Mouse (Mus musculus) midbrain, embryonic 12.5 days (tissue): ENCODE results near the gene Mr1. TPM values are rescaled to one million over a fixed set of nuclear protein-coding genes. Genes with fewer than 3 reads are reported as not detected.
A peak's percentile ranks its signal among the peaks of the same experiment; 100 is the strongest.

Experiments used
- ATAC-seq: fragments of 200-750 bp; cut with Nextera tagmentation; 2 replicates; pipeline ENCODE4 v1.8.0; 2017; ENCODE audit warnings: low read depth, moderate TSS enrichment, moderate library complexity; ENCODE audit not compliant: low FRiP score
- H3K27ac ChIP-seq: fragments of 300-500 bp; sonication (generic); replicated peaks from 2 replicates; pipeline ENCODE4 v1.5.1; 2016; ENCODE audit warnings: mild to moderate bottlenecking
- H3K27me3 ChIP-seq: fragments of 300-500 bp; sonication (generic); 2 replicates; pipeline ENCODE4 v1.6.1; 2016; ENCODE audit warnings: mild to moderate bottlenecking
- H3K36me3 ChIP-seq: fragments of 300-500 bp; sonication (generic); 2 replicates; pipeline ENCODE4 v1.6.1; 2016
- H3K4me1 ChIP-seq: fragments of 300-500 bp; sonication (generic); 2 replicates; pipeline ENCODE4 v1.6.1; 2016
- H3K4me2 ChIP-seq: fragments of 300-500 bp; sonication (generic); replicated peaks from 2 replicates; pipeline ENCODE4 v1.6.1; 2016; ENCODE audit warnings: mild to moderate bottlenecking, moderate library complexity
- H3K4me3 ChIP-seq: fragments of 300-500 bp; sonication (generic); 2 replicates; pipeline ENCODE4 v1.5.1; 2016; ENCODE audit warnings: mild to moderate bottlenecking
- H3K9ac ChIP-seq: fragments of 300-500 bp; sonication (generic); replicated peaks from 2 replicates; pipeline ENCODE4 v1.6.1; 2016; ENCODE audit warnings: mild to moderate bottlenecking, moderate library complexity
- H3K9me3 ChIP-seq: fragments of 300-500 bp; sonication (generic); 2 replicates; pipeline ENCODE4 v1.6.1; 2016; ENCODE audit warnings: mild to moderate bottlenecking
- WGBS: fragments of 180-500 bp; shearing (Covaris S2); methylation state at CpG from one replicate; pipeline ENCODE4 v1.1.7; 2016; 5-methylcytosine and 5-hydroxymethylcytosine counted together
- polyA plus RNA-seq: library from polyadenylated mRNA; unstranded; fragments of >200 nt; fragmentation: Nextera tagmentation; extraction: Ambion mirVana; gene quantifications from 2 replicates; pipeline ENCODE4 v1.2.1, GENCODE M21; 2016

The Mr1 gene
- polyA plus RNA-seq, 1 experiment from 2014 or later = 0.46 TPM

DNA sequence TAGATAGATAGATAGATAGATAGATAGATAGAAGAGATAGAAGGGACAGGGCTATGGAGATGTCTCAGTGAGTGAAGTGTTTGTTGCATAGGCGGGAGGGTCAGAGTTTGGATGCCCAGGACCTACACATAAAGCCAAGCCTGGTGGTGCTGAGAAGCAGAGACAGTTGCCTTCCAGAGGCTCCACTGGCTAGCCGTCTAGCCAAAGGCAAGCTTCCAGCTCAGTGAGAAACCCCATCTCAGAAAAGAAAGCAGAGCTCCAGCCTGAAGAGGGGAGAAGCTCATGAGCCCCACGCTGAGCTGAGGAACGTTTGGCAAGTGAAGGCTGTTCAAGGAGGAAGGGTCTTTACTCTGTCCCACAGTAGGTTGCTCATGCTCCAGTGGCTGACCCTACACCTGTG is 44.0 kb downstream of the Mr1 start:
- H3K27ac ChIP-seq = no peak overlapping the region
- peaks cover 7% of the 10 kb centered on the region for H3K4me1 ChIP-seq
- WGBS = 80% methylated on average over 4 of the region's 4 CpGs
- no peaks in the 10 kb centered on the region for H3K9me3 ChIP-seq
- no peaks in the 10 kb centered on the region for H3K36me3 ChIP-seq
- no peak overlapping the region for H3K4me2 ChIP-seq
- no peak overlapping the region for H3K4me3 ChIP-seq
- ATAC-seq = no peak
- no peak overlapping the region for H3K9ac ChIP-seq
- H3K27me3 ChIP-seq = peaks cover 13% of the 10 kb centered on the region

DNA sequence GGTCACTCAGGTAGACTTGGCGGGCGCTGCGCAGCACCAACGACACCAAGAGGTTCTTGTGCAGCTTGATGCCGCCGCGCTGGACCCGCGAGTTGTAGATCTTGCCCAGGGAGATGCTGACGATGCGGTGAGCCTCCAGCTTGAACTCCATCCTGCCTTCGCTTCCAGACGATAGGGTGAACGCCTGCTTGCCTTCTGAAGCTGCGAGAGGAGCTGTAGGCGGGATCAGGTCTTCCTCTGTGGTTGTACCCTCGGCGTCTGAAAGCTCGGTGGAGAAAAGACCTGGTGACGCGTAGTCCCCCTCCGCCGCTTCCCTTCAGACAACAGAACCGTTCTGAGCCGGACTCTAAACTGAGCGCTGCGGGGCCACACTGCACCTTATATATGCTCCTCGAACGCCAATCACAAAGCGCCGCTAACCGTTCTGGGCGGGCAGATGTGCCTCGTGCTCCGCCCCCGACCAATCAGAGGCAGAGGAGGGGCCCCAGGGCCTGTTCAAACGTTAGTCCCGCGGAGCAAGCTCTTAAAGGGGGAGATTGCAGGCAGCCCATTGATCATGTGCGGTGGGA is 47.2 kb downstream of the Mr1 start, which contains the start of gene Ier5:
Gene Ier5, minus strand, starts transcription at position 357 of the 569 bp plus-strand sequence.
- peak within 1 kb of the TSS; percentile 71 for H3K4me3 ChIP-seq
- peak; percentile 99 for ATAC-seq
- peak within 1 kb of the TSS; percentile 97 for H3K9ac ChIP-seq
- peaks cover 8% of the 10 kb centered on the region for H3K27me3 ChIP-seq
- H3K36me3 ChIP-seq = no peaks in the 10 kb centered on the region
- WGBS = under 1% methylated on average over 40 of the region's 40 CpGs
- H3K4me1 ChIP-seq = peaks cover 24% of the 10 kb centered on the region
- H3K27ac ChIP-seq = peak within 1 kb of the TSS; percentile 78
- H3K4me2 ChIP-seq = peak within 1 kb of the TSS; percentile 70
- no peaks in the 10 kb centered on the region for H3K9me3 ChIP-seq

DNA sequence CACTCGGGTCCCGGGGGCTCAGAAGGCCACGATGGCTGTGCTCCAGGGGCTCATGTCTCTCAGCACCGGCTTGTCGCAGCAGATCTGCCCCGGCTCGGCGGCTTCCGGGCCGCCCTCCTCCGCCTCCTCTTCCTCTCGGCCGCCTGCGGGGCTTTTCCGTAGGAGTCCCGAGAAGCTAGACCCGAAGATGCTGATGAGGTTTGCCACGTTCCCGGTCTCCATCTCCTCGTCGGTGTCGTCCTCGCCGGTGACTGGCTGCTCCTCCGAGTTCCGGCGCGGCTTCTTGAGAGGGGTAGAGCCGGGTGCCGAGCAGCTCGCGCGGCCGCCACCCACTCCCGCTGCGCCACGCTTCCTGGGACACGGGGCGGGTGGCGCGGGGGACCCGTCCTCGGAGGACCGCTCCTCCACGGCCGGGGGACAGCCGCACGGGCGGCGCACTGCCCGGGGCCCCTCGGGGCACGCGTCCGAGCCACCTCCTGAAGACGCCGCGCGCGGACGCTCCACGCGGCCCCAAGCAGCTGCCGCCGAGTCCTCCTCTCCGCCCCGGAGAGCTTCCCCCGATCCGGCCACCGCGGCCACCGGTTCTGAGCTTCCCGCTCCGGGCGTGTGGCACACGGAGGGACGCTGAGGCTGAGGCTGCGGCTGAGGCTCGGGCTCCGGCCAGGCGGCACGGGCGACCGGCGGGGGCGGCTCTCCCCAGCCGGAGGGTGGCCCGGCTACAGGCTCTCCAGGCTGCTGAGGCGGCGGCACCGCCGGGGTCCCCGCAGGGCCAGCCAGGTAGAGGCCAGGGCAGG is 47.9 kb downstream of the Mr1 start:
- H3K36me3 ChIP-seq = no peaks in the 10 kb centered on the region
- H3K4me2 ChIP-seq = peak overlapping the region; percentile 70
- peak; percentile 64 for ATAC-seq
- peak overlapping the region; percentile 71 for H3K4me3 ChIP-seq
- no peaks in the 10 kb centered on the region for H3K9me3 ChIP-seq
- H3K4me1 ChIP-seq = peaks cover 28% of the 10 kb centered on the region
- H3K27me3 ChIP-seq = peaks cover 8% of the 10 kb centered on the region
- peak overlapping the region; percentile 97 for H3K9ac ChIP-seq
- H3K27ac ChIP-seq = peak overlapping the region; percentile 78
- WGBS = under 1% methylated on average over 87 of the region's 93 CpGs

DNA sequence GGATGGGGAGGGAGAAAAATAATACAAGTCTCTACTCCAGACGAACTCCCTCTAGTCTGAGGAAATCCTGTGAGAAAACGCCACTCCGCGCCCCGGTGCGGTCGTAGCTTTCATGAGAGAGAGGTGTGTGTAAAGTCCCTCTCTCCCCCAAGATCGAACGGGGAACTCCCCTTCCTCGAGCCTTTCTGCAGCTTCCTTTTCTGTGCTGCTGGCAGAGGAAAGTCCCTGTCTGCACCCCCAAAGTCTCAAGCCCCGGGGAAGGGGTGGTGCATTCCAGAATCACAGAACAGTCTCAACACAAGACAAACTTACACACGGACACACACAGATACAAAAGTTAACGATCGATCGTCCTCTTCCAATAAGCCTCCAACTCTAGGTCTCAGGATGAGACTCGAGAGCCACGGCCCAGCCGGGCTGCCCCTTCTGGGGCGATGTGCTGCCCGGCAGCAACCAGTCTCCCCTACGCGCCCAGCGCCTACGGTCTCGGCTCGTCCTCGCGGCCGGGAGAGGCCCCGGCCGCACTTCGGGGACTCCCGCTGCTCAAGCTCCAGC is 48.6 kb downstream of the Mr1 start:
- H3K9ac ChIP-seq = peak overlapping the region; percentile 97
- peaks cover 35% of the 10 kb centered on the region for H3K4me1 ChIP-seq
- H3K27me3 ChIP-seq = peaks cover 4% of the 10 kb centered on the region
- no peaks in the 10 kb centered on the region for H3K9me3 ChIP-seq
- peak overlapping the region; percentile 70 for H3K4me2 ChIP-seq
- no peak for ATAC-seq
- H3K4me3 ChIP-seq = peak overlapping the region; percentile 71
- under 1% methylated on average over 33 of the region's 33 CpGs for WGBS
- peak overlapping the region; percentile 78 for H3K27ac ChIP-seq
- no peaks in the 10 kb centered on the region for H3K36me3 ChIP-seq

DNA sequence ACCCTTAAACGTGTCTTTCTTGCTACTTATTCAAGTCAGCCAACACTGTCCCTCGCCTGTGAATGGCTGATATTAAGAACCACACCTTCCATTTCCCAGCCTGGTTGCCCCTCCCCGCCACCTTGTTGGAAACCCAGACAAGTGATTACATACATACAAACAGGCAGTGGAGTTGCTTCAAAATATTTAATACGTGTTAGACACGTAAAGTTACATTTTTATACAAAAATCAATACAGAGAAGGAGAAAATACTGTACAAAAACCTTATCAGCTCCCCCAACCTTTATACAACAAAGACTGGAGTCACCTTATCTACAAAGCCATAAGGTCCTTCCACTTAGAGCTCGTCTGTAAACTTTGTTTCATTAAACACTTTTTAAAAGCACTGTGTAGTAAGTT is 49.3 kb downstream of the Mr1 start:
- WGBS = 30% methylated on average over 6 of the region's 6 CpGs
- no peak for ATAC-seq
- Histone ChIP-seq H3K9ac (peak overlapping the region; percentile 97), H3K27me3 (no peaks in the 10 kb centered on the region; the same call in 1 of the 2 replicates), H3K4me2 (peak overlapping the region; percentile 70), H3K4me1 (peaks cover 42% of the 10 kb centered on the region), H3K4me3 (peak overlapping the region; percentile 71), H3K27ac (no peak overlapping the region), H3K36me3 (no peaks in the 10 kb centered on the region), H3K9me3 (no peaks in the 10 kb centered on the region)

DNA sequence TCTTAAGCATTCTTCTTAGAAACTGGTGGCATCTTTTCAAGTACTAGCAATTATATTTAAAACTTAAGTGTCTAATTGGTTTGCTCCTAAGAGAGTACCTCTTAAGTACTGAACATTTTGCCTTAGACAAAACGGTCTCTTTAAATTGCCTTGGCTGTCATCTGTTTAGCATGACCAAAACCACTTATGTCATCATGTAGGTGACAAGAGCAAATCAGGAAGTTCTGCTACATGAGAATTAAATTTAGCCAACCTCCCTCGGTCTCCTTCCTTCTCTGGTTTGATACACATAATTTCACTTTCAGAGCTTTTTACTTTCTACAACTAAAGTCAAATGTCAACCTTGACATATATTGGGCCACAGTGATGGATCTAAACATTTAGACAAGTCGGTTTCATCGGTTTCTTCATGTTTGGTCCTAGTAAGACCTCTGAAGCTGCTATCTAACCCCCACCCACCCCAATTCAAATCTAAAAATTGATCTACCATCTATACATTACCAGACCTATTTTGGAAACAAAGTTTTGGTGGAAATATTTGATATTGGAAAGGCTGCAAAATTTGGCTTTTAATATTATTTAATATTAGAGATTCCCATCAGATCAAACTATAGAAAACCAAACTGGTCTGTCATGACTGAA is 49.9 kb downstream of the Mr1 start:
- no peak for ATAC-seq
- Histone ChIP-seq H3K4me3 (peak overlapping the region; percentile 71), H3K4me2 (peak overlapping the region; percentile 70), H3K27ac (no peak overlapping the region), H3K36me3 (no peaks in the 10 kb centered on the region), H3K9ac (no peak overlapping the region), H3K27me3 (no peaks in the 10 kb centered on the region; the same call in 1 of the 2 replicates), H3K4me1 (peaks cover 48% of the 10 kb centered on the region), H3K9me3 (no peaks in the 10 kb centered on the region)
- 85% methylated on average over 4 of the region's 4 CpGs for WGBS

DNA sequence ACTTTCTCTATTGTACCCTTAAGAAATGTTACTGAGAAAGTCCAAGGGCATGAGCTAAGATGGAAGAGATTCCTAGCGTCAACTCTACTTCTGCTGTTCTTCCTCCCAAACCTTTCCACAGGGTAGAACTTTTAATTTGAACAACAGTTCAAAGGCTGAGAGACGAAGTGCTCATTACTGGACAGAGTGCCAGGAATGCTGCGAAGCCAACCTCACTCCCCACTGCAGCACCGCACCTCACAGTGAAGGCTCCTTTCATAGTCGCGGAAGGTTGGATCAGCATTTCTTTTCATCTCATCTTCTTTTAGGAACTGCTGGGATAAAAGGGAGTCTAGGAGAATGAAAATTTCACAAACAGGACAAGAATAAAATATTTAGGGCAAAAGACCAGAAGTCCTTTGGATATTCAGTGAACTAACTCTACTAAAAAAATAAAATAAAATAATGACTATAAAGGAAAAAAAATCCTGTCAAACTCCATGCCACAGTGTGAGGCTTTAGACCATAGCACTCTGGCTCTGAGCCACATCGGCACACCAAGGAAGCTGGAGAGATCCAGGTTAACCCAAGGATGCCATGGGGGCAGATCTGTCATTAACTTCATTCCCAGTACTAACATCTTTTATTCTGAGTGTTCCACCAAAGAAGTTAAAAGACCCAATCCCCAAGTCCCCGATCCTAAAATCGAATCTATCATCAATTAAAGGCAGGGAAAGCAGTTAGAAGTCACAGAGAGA is 52.5 kb downstream of the Mr1 start:
- no peaks in the 10 kb centered on the region for H3K9me3 ChIP-seq
- H3K4me3 ChIP-seq = no peak overlapping the region
- H3K4me2 ChIP-seq = no peak overlapping the region
- no peaks in the 10 kb centered on the region for H3K36me3 ChIP-seq
- peaks cover 4% of the 10 kb centered on the region for H3K27me3 ChIP-seq
- WGBS = 56% methylated on average over 9 of the region's 9 CpGs
- no peak for ATAC-seq
- H3K4me1 ChIP-seq = peaks cover 49% of the 10 kb centered on the region
- 0 out of 2 replicates have a peak overlapping the region, but pooled peaks have one; percentile 10 for H3K27ac ChIP-seq
- no peak overlapping the region for H3K9ac ChIP-seq

DNA sequence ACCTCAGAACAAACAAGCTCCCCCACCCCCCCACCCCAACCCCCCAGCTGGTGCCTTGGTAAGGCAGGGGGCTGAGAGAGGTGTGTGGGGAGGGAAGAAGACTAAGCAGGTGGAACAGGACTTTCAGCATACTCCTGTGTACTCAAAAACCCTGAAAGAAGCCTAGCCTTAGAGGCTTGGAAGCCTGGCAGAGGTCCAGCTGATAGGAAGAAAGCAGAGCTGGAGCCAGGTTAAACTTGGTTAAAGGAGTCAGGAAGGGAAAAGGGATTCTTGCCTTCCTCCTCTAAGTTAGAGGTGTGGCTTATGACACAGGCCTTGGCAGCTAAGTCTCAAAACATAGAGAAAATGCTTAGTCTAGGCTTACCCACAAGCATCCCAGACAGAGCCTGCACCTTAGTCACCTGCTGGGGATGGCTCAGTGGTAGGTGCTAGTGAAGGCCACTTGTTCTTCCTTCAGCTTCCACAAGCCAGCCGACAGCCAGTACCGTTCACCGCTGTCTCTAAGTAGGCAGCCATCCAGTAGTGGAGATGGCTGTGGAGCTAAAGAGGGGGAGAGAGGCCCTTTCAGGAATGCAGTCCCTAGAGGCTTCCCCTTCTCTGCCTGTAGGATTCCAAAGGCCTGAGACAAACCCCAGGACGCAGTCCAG is 53.3 kb downstream of the Mr1 start:
- peaks cover 49% of the 10 kb centered on the region for H3K4me1 ChIP-seq
- no peak overlapping the region for H3K4me2 ChIP-seq
- H3K9ac ChIP-seq = no peak overlapping the region
- no peak for ATAC-seq
- peaks cover 4% of the 10 kb centered on the region for H3K27me3 ChIP-seq
- 21% methylated on average over 4 of the region's 4 CpGs for WGBS
- no peak overlapping the region for H3K4me3 ChIP-seq
- no peaks in the 10 kb centered on the region for H3K9me3 ChIP-seq
- H3K36me3 ChIP-seq = no peaks in the 10 kb centered on the region
- H3K27ac ChIP-seq = no peak overlapping the region

DNA sequence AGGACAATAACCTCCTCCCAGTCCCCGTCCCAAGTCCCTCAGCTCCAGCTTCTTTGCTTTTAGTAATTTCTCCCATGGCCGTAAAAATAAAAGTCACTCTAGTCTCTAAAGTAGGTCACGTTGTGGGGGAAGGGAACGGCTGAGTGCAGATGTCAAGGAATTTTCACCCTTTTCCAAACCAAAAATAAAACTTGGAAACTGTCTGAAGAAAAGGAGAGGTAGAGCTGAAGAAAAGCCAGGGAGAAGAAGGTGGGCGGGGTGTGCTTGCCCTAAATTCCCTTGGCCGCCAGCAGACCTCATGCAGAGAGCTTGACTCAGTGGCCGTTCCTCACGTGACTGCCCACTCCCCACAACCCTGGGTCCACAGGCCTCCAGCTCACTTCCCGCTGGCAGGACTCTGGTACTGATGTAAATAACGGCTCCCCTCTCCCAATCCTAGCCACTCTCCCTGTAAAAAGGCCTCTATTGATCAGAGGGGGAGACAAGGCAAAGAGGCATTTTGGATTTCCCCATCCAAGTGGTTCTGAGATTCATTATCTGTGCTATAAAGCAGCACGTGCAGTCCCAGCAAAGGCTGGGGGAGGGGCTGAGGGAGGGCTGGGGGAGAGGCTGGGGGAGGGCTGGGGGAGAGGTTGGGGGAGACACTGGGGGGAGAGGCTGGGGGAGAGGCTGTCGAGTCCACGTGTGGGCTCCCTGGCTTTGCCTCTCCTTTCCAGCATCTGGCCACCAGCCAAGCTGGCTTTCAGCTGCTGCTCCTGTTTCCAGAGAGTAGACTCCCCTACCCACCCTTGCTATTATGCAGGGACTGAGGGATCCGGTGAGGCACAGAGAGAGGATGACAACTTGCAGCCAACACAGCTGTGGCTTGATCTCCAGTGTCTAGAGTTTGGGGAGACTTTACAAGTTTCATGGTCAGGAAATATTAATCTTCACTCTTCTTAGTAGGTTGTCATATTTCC is 54.5 kb downstream of the Mr1 start:
- peaks cover 46% of the 10 kb centered on the region for H3K4me1 ChIP-seq
- 23% methylated on average over 14 of the region's 14 CpGs for WGBS
- no peak overlapping the region for H3K4me3 ChIP-seq
- H3K9me3 ChIP-seq = no peaks in the 10 kb centered on the region
- peak; percentile 76 for ATAC-seq
- H3K27ac ChIP-seq = peak overlapping the region; percentile 46
- no peak overlapping the region for H3K9ac ChIP-seq
- H3K4me2 ChIP-seq = no peak overlapping the region
- H3K36me3 ChIP-seq = no peaks in the 10 kb centered on the region
- peaks cover 7% of the 10 kb centered on the region for H3K27me3 ChIP-seq

DNA sequence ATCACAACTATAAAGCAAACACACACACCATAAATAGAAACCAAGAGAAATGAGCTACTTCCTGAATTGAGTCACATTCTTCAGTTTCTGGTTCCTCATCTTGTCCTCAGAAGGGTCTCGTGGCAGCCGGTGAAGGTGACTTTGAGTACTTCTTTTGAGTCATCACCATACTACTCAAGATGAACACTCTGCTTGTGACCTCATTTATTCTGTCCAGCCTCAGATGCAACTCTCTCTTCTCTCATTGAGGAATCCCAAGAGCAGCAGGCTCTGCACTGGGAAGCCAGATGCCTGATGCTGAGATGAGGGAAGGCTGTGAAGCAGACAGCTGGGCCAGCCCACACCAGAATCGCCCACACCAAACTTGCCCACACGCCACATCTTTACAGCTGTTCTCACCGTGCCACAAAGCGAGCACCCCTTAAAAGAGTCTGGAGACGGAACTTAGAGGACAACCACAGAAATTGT is 55.2 kb downstream of the Mr1 start:
- H3K4me2 ChIP-seq = no peak overlapping the region
- no peaks in the 10 kb centered on the region for H3K36me3 ChIP-seq
- H3K27ac ChIP-seq = no peak overlapping the region
- no peak for ATAC-seq
- H3K9me3 ChIP-seq = no peaks in the 10 kb centered on the region
- peaks cover 10% of the 10 kb centered on the region for H3K27me3 ChIP-seq
- H3K4me3 ChIP-seq = no peak overlapping the region
- H3K4me1 ChIP-seq = peaks cover 46% of the 10 kb centered on the region
- no peak overlapping the region for H3K9ac ChIP-seq
- 76% methylated on average over 7 of the region's 7 CpGs for WGBS
